Mouse (Mus musculus): ENCODE results near the gene Arl8b. TPM values are rescaled to one million over a fixed set of nuclear protein-coding genes. Genes with fewer than 3 reads are reported as not detected.

The Arl8b gene
- total RNA-seq, 1 experiment from 2014 or later: 37.0 TPM

DNA sequence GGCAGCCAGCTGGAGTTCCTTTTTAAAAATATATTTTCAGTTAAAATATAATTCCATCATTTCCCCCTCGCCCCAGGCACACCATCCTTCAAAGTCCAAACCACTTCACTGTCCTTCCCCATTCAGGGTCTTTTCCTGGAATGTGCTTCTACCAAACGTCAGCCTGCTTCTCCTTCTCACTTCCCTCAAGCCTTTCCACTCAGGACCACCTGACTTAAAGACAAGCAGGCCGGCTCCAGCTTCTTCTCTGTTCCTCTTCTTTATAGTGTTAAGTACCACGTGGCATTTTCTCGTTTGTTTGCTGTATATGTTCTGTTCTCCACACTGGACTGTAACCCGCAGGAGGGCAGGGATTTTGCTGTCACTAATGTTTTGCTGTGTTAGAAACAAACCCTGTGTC lies 1.0 kb upstream of the Arl8b start:
- ATAC-seq (replicated peaks; ENCODE audit: insufficient number of reproducible peaks, low FRiP score, low TSS enrichment, poor library complexity, severe bottlenecking): peak; percentile 51

DNA sequence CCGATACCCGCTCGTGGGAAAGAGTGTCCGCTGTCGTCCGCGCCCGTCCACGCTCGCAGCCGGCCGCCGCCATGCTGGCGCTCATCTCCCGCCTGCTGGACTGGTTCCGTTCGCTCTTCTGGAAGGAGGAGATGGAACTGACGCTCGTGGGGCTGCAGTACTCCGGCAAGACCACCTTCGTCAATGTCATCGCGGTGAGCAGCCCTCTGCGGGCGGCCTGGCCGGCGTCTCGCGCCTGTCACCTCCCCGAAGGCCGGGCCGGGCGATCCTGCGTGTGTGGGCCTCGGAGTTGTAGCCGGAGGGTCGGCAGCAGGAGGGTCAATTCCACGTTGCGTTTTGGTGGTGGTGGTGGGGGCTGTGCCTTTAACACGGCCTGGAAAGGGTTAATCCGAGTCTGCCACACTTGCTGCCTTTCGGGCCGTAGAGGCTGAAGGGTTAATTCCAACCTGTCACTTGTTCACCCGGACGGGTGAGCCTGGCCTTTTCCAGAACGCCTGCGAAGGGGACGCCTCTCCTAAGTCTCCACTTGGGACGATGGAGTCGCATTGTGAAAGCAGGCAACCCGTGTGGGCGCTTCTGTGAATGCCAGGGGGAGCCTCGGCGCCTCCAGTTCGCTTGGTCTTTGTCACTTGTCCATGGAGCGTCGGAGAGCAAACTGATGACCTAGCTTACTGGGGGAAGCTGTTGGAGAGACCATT lies 434 bp downstream of the Arl8b start:
- ATAC-seq (replicated peaks; ENCODE audit: insufficient number of reproducible peaks, low FRiP score, low TSS enrichment, poor library complexity, severe bottlenecking): no peak

DNA sequence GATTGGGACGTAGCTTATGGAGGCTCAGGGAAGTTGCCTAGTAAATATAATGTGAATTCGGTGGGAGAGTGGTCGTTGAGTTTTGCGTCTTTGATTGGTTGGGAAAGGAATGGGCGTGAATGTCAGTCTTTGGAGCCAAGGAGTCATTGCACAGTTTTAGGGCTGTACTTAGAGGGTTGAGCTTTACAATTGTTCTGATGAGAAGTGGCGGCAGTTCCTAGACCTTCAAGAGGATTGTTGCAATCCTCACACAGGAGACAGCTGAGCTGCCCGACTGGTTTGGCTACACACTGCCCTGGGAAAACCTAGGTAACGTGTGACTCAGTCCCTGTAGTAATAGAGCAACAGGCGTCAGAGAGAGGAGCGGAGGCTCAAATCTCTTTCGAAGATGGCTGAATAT lies 1.2 kb downstream of the Arl8b start:
- ATAC-seq (replicated peaks; ENCODE audit: insufficient number of reproducible peaks, low FRiP score, low TSS enrichment, poor library complexity, severe bottlenecking): no peak

- no peak for ATAC-seq (replicated peaks; ENCODE audit: insufficient number of reproducible peaks, low FRiP score, low TSS enrichment, poor library complexity, severe bottlenecking)
These were observed 1.9 kb downstream of the Arl8b start for GRCm38 (mm10) chr6:108784796-108785195.

GRCm38 (mm10) chr6:108785551-108785950 lies 2.7 kb downstream of the Arl8b start:
- no peak for ATAC-seq (replicated peaks; ENCODE audit: insufficient number of reproducible peaks, low FRiP score, low TSS enrichment, poor library complexity, severe bottlenecking)

- no peak for ATAC-seq (replicated peaks; ENCODE audit: insufficient number of reproducible peaks, low FRiP score, low TSS enrichment, poor library complexity, severe bottlenecking)
These were observed 8.6 kb downstream of the Arl8b start for GRCm38 (mm10) chr6:108791498-108791897.

GRCm38 (mm10) chr6:108795912-108796311 lies 13.0 kb downstream of the Arl8b start:
- ATAC-seq (replicated peaks; ENCODE audit: insufficient number of reproducible peaks, low FRiP score, low TSS enrichment, poor library complexity, severe bottlenecking): no peak

GRCm38 (mm10) chr6:108796706-108797105 lies 13.8 kb downstream of the Arl8b start:
- no peak for ATAC-seq (replicated peaks; ENCODE audit: insufficient number of reproducible peaks, low FRiP score, low TSS enrichment, poor library complexity, severe bottlenecking)

- ATAC-seq (replicated peaks; ENCODE audit: insufficient number of reproducible peaks, low FRiP score, low TSS enrichment, poor library complexity, severe bottlenecking): no peak
These were observed 22.3 kb downstream of the Arl8b start for GRCm38 (mm10) chr6:108805194-108805593.

- ATAC-seq (replicated peaks; ENCODE audit: insufficient number of reproducible peaks, low FRiP score, low TSS enrichment, poor library complexity, severe bottlenecking): no peak
These were observed 23.0 kb downstream of the Arl8b start for GRCm38 (mm10) chr6:108805871-108806270.

GRCm38 (mm10) chr6:108807446-108807845 lies 24.5 kb downstream of the Arl8b start:
- no peak; the same call in 1 of the 2 replicates for ATAC-seq (replicated peaks; ENCODE audit: insufficient number of reproducible peaks, low FRiP score, low TSS enrichment, poor library complexity, severe bottlenecking)

- ATAC-seq (replicated peaks; ENCODE audit: insufficient number of reproducible peaks, low FRiP score, low TSS enrichment, poor library complexity, severe bottlenecking): no peak
These were observed 25.9 kb downstream of the Arl8b start for GRCm38 (mm10) chr6:108808786-108809185.

DNA sequence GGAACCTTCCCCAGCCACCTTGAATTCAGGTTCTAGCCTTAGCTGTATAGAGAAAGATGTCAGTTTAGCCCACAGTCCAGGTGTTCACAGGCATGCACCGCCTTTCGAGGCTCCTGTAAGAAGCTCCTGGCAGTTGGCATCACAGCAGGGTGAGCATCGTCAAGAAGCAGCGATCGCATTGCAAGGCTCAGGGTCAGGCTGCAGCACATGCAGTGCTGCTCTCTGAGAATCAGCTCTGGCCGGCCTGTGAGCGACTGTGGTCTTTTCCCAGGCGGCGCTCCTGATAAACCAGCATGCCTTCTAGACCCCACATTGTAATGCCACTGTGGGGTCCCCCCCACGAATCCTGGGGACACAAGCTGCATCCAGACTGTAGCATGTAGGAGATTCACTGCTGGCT lies 27.3 kb downstream of the Arl8b start:
- no peak for ATAC-seq (replicated peaks; ENCODE audit: insufficient number of reproducible peaks, low FRiP score, low TSS enrichment, poor library complexity, severe bottlenecking)

DNA sequence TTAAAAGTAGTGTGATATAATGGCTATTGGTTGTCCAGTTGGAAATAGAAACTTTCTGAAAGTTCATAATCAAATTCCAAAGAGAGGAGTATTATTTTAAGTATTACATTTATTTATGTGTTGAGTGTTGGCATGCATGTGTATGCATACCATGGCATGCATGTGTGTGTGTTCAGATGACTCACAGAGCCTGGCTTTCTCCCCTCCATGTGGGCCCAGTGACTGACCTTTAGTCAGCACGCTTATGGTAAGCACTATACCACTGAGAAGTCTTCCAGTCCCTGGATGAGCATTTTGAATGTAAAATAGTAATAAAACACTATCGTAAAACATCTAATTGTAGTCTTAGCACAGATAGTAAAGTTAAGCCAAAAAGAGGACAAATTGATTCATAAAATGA lies 29.2 kb downstream of the Arl8b start:
- ATAC-seq (replicated peaks; ENCODE audit: insufficient number of reproducible peaks, low FRiP score, low TSS enrichment, poor library complexity, severe bottlenecking): no peak

GRCm38 (mm10) chr6:108817510-108817909 lies 34.6 kb downstream of the Arl8b start:
- no peak for ATAC-seq (replicated peaks; ENCODE audit: insufficient number of reproducible peaks, low FRiP score, low TSS enrichment, poor library complexity, severe bottlenecking)

DNA sequence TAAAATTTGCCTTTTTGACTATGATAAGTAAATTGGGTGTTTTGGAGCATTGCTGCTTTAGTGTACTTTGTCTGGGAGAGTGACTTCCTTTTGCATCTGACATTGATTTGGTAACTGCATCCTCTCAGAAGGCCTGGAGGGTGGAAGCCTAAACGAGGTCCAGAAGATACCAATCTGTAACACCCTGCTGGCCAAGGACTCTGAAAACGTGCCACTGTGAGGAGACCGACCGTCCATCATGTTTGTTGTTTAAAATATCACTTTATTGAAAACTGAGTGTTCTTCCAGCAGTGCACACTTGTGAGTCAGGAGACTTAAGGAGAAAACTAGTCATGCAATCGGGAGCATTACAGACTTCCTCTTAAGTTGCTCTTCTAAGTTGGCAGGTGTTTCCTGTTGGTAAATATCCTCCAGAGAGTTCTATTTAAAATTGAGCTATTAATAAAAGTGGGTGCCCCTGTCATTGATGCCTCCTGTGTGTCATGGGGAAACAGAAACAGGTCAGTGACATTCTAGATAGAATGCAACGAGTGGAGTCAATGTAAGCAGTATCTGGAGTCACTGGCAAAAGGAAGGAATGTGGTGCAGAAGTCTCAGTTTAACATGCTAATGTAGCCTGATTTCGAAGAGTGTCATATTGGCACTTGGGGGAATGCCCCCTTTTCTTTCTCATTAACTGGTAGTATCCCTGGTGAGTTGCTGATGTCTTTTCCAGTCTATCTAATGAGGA lies 42.1 kb downstream of the Arl8b start:
- no peak for ATAC-seq (replicated peaks; ENCODE audit: insufficient number of reproducible peaks, low FRiP score, low TSS enrichment, poor library complexity, severe bottlenecking)

- no peak for ATAC-seq (replicated peaks; ENCODE audit: insufficient number of reproducible peaks, low FRiP score, low TSS enrichment, poor library complexity, severe bottlenecking)
These were observed 43.2 kb downstream of the Arl8b start for GRCm38 (mm10) chr6:108826070-108826469.

DNA sequence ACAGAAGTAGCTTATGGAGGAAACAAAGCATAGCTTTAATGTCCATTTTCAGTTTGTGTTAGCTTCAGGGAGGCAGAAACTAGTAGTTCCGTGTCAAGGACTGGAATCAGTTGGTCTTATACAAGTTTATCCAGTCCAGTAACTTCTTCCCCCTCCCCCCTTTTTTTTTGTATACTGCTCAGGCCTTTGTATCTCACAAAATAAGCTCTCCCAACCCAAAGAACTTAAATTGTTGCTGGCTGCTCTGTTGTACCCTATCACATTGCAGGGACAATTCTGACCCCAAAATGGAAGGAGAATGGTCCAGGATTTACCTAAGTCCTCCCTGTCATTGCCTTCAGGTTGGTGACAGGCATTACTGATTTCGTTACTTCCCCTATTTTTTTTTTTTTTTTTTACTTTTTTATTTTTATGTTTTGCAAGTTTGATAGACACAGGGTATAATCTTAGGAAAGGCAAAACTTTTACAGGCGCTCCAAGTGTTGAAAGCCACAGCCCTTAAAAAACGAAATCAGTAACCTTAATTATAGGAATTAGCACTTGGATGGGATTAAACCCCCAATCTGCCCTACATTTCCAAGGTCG lies 44.5 kb downstream of the Arl8b start:
- ATAC-seq (replicated peaks; ENCODE audit: insufficient number of reproducible peaks, low FRiP score, low TSS enrichment, poor library complexity, severe bottlenecking): no peak

GRCm38 (mm10) chr6:108828234-108828868 lies 45.5 kb downstream of the Arl8b start, which contains the start of gene Edem1:
Edem1 (plus strand) TSS chr6:108828641.
- ATAC-seq (replicated peaks; ENCODE audit: insufficient number of reproducible peaks, low FRiP score, low TSS enrichment, poor library complexity, severe bottlenecking): peak; percentile 84
